Mouse (Mus musculus) G1E (cell line): ENCODE results near the gene Tas2r119. TPM values are rescaled to one million over a fixed set of nuclear protein-coding genes. Genes with fewer than 3 reads are reported as not detected.

Source experiments
- ATAC-seq: 2 replicates; pipeline ENCODE4 v1.8.0; 2016; ENCODE audit warnings: mild to moderate bottlenecking; ENCODE audit not compliant: insufficient number of reproducible peaks, poor library complexity, low FRiP score, severe bottlenecking; ENCODE audit errors: extremely low read depth
- DNase-seq: peaks from one replicate; pipeline ENCODE4 v3.0.0; 2012; ENCODE audit warnings: low spot score
- H3K27me3 ChIP-seq: 2 replicates; pipeline ENCODE4 v1.6.1; 2012; ENCODE audit warnings: mild to moderate bottlenecking, low read length, inconsistent platforms; ENCODE audit not compliant: insufficient read depth
- H3K36me3 ChIP-seq: replicated peaks from 2 replicates; pipeline ENCODE3; 2012; ENCODE audit warnings: mild to moderate bottlenecking, inconsistent platforms
- H3K4me1 ChIP-seq: 2 replicates; pipeline ENCODE4 v1.6.1; 2012; ENCODE audit warnings: low read depth, low read length, inconsistent platforms, mixed read lengths; ENCODE audit not compliant: insufficient read depth
- H3K4me3 ChIP-seq: 2 replicates; pipeline ENCODE4 v1.5.1; 2012; ENCODE audit warnings: low read depth, mild to moderate bottlenecking, inconsistent platforms, low read length, moderate library complexity, mixed read lengths
- H3K9me3 ChIP-seq: replicated peaks from 2 replicates; pipeline ENCODE4 v1.6.1; 2012; ENCODE audit warnings: inconsistent platforms
- CTCF ChIP-seq: IDR thresholded peaks from 2 replicates; pipeline ENCODE4 v1.5.1; 2012; ENCODE audit warnings: low read depth, low read length, inconsistent platforms, mixed read lengths
- GATA1 ChIP-seq: IDR thresholded peaks from 2 replicates; pipeline ENCODE4 v1.6.1; 2012; ENCODE audit warnings: borderline replicate concordance, low read length, inconsistent platforms, mixed read lengths
- GATA2 ChIP-seq: IDR thresholded peaks from 2 replicates; pipeline ENCODE4 v1.6.1; 2012; ENCODE audit warnings: low read depth, low read length, inconsistent platforms, borderline replicate concordance
- POLR2AphosphoS5 ChIP-seq: IDR thresholded peaks from 2 replicates; pipeline ENCODE4 v1.6.1; 2012; ENCODE audit warnings: low read depth, low read length, inconsistent platforms; ENCODE audit not compliant: insufficient replicate concordance
- TAL1 ChIP-seq: conservative IDR thresholded peaks from 2 replicates; pipeline ENCODE4 v1.6.1; 2012; ENCODE audit warnings: low read depth, low read length, inconsistent platforms, mixed read lengths
- polyA plus RNA-seq: library from polyadenylated mRNA; stranded (reverse); fragments of >175 nt; gene quantifications from 2 replicates; pipeline ENCODE4 v1.2.3, GENCODE M21; 2012
- total RNA-seq, 2 experiments: library from RNA; stranded (forward) in 1 of 2; stranded (reverse) in 1 of 2; fragments of 200-1000 nt in 1 of 2; fragments of >200 nt in 1 of 2; fragmentation: Nextera tagmentation in 1 of 2; gene quantifications; 2 replicates each; pipeline ENCODE4 v1.2.3; 2014 to 2017

Tas2r119 gene
- total and polyA plus RNA-seq, 3 experiments: 0.22 TPM; not detected in 2

DNA sequence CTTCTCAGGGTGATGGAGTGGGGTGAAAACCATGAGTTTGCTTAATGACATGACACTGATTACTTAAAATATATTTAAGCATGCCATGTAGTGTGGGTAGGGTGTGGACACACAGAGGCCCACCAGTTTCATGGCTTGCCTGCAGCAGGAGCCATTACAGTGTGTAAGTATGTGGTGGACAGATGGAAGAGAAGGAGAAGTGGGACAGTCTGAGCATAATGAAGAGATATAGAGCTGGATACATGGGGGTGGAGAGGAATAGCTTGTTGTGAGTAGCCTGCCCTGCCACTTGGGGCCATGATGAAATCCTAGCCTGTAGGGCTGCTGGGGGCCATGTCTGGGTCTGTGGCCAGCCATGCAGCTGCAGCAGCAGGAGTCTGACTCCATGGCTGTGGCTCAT, 16.8 kb upstream of the Tas2r119 start:
- Histone ChIP-seq H3K27me3 (no peaks in the 10 kb centered on the region), H3K36me3 (no peaks in the 10 kb centered on the region), H3K4me3 (no peak overlapping the region), H3K4me1 (no peaks in the 10 kb centered on the region), H3K9me3 (0 out of 2 replicates have a peak, but pooled peaks cover 2% of the 10 kb centered on the region)
- ATAC-seq: no peak
- TF ChIP-seq POLR2AphosphoS5 (no peak), TAL1 (no peak), GATA1 (no peak), GATA2 (no peak), CTCF (no peak)
- DNase-seq: no peak

- H3K36me3 ChIP-seq: no peaks in the 10 kb centered on the region
- TF ChIP-seq POLR2AphosphoS5: no peak
- TF ChIP-seq TAL1: no peak
- no peak for TF ChIP-seq GATA1
- DNase-seq (no peak), ATAC-seq (no peak)
- H3K4me3 ChIP-seq: no peak overlapping the region
- no peaks in the 10 kb centered on the region for H3K4me1 ChIP-seq
- H3K27me3 ChIP-seq: no peaks in the 10 kb centered on the region
- 0 out of 2 replicates have a peak, but pooled peaks cover 1% of the 10 kb centered on the region for H3K9me3 ChIP-seq
These were observed 5.3 kb upstream of the Tas2r119 start for GRCm38 (mm10) chr15:32171764-32172163.

- DNase-seq (no peak), ATAC-seq (no peak)
- H3K9me3 ChIP-seq: 0 out of 2 replicates have a peak, but pooled peaks cover 1% of the 10 kb centered on the region
- H3K36me3 ChIP-seq: no peaks in the 10 kb centered on the region
- no peaks in the 10 kb centered on the region for H3K27me3 ChIP-seq
- no peaks in the 10 kb centered on the region for H3K4me1 ChIP-seq
- TF ChIP-seq GATA2: no peak
- H3K4me3 ChIP-seq: no peak overlapping the region
These were observed 4.7 kb upstream of the Tas2r119 start for GRCm38 (mm10) chr15:32172175-32172987.

DNA sequence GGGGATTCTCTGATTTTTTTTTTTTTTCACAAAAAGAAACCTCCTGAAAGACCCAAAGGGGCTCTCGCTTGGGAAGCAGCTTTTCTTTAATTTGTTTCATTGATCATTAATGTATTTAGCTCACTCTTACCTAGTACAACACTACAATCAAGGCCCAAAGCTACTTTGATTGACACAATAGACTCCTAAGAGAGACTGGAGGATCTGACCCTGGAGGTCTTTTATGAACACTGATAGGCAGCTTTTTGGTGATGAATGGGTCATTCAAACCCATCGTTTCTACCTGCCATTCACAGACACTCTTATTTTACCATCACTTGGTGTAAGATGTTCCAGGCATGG, 4.1 kb upstream of the Tas2r119 start:
- H3K27me3 ChIP-seq: no peaks in the 10 kb centered on the region
- no peak for TF ChIP-seq CTCF
- TF ChIP-seq GATA1: no peak
- TF ChIP-seq POLR2AphosphoS5: no peak
- TF ChIP-seq TAL1: no peak
- TF ChIP-seq GATA2: no peak
- 0 out of 2 replicates have a peak, but pooled peaks cover 1% of the 10 kb centered on the region for H3K9me3 ChIP-seq
- H3K4me3 ChIP-seq: no peak overlapping the region
- DNase-seq: no peak
- H3K4me1 ChIP-seq: no peaks in the 10 kb centered on the region
- no peak for ATAC-seq
- no peaks in the 10 kb centered on the region for H3K36me3 ChIP-seq

DNA sequence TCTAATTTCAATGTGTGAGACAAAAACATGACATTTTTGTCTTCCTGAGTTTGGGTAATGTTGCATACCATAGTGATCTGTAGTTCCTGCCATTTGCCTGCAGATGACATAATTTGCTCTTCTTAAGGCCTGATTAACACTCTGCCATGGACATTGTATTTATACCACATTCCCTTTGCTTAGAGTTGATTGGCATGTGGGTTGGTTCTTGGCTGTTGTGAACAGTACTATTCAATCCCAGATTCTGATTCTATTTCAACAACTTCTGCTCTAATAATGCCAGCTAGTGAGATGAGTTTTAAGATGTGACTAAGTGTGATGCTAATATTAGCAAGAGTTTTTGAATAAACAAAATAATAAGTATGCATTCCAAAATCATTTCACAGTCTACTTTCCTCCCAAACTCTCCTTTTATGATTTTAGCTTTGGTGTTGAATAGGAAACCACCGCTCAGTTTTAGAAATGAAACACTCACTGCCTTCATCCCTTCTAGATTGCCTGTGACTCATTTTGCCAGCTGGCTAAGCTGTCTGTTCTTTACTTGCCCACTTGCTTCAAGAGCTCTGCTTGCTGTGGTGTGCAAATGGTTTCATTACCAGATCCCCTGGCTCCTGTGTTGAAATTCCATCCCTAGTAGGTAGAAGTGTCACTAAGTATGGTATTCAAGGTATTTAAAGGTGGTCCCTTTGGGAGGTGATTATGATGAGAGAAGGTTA, 3.1 kb downstream of the Tas2r119 start:
- Histone ChIP-seq H3K9me3 (no peaks in the 10 kb centered on the region), H3K4me3 (no peak overlapping the region), H3K36me3 (no peaks in the 10 kb centered on the region), H3K4me1 (no peaks in the 10 kb centered on the region), H3K27me3 (no peaks in the 10 kb centered on the region)
- no peak for ATAC-seq
- DNase-seq: no peak
- TF ChIP-seq TAL1: no peak
- no peak for TF ChIP-seq CTCF
- no peak for TF ChIP-seq POLR2AphosphoS5
- no peak for TF ChIP-seq GATA1
- no peak for TF ChIP-seq GATA2

DNA sequence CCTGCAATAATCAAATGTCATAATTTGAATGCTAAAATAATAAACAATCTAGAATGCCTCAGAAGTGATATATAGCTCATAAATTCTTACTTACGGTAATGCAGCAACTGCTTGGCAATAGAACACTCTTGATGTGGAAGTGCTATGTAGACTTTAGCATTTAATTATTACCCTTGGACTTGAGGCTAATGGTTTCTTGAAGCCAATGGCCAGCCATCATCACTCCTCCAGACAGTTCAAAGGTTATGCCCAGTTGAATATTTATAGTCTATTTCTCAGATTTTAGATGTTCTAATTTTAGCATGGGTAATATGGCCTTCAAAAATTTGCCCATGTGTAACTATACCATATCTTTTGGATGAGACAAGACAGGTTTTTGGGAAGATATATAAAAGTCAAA, 4.9 kb downstream of the Tas2r119 start:
- no peak for ATAC-seq
- Histone ChIP-seq H3K36me3 (no peaks in the 10 kb centered on the region), H3K4me3 (no peak overlapping the region), H3K4me1 (no peaks in the 10 kb centered on the region), H3K27me3 (no peaks in the 10 kb centered on the region), H3K9me3 (no peaks in the 10 kb centered on the region)
- no peak for TF ChIP-seq GATA1
- no peak for TF ChIP-seq GATA2
- no peak for TF ChIP-seq POLR2AphosphoS5
- no peak for DNase-seq
